16 mouse cellular contexts compared by ENCODE assay signal in the genomic region with DNA sequence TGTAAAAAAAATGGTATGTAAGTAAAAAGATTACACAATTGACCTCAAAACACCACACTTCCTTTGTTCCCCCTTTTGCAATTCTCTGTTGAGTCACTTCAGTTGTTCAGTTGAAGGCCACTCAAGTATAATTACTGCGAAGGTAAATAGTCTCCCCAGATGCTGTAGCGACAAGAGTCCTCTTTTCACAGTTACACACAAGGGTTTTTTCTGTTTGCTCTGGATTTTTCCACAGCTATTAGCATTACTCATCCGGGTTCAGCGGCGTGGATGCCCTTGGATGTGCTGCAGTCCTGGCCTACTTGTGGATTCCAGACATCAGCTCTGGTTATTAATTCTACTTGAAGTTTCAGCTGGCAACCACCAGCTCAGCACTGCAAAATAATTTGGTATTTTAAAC.
DNase-seq lines count a peak whose midpoint lies in the region; ATAC-seq and TF ChIP-seq lines count a peak whose summit lies in the region.
"Had no signal": no experiment of that assay in that cellular context is flagged by ENCODE, and none has a peak within 500 bp of the region (broad histone marks: within the 10 kb centered on the region; RNA-seq: fewer than 3 reads in every experiment).

No protein-coding gene starts in this region.

- no peak for TF ChIP-seq CTCF in stomach, postnatal 0 days (IDR thresholded peaks at IDR 0.05; ENCODE audit: low read depth)

- no peaks in the 10 kb centered on the region for H3K36me3 ChIP-seq in stomach, embryonic 14.5 days (ENCODE audit: control insufficient read depth, insufficient read depth, low read length)
- H3K36me3 ChIP-seq in stomach, postnatal 0 days (ENCODE audit: control insufficient read depth, insufficient read depth, low read length), result no peaks in the 10 kb centered on the region
- H3K36me3 ChIP-seq: embryonic facial prominence, embryonic 12.5 days; hindbrain, embryonic 13.5 days; neural tube, embryonic 13.5 days had no signal

- H3K27ac ChIP-seq in stomach, embryonic 14.5 days (ENCODE audit: low read length), result peak overlapping the region; percentile 27; the same call in 1 of the 2 replicates
- H3K27ac ChIP-seq in stomach, postnatal 0 days (replicated peaks), result no peak overlapping the region; the same call in 1 of the 2 replicates
- H3K27ac ChIP-seq: embryonic facial prominence, embryonic 12.5 days; hindbrain, embryonic 13.5 days; neural tube, embryonic 13.5 days had no signal

- no peak; the same call in 1 of the 2 replicates for ATAC-seq in stomach, embryonic 14.5 days (ENCODE audit: insufficient number of reproducible peaks, insufficient read depth, low FRiP score, low read depth)
- no peak for ATAC-seq in stomach, postnatal 0 days (ENCODE audit: low FRiP score, low TSS enrichment)
- no peak for ATAC-seq in monocyte, adult 5-6 weeks (replicated peaks; ENCODE audit: insufficient number of reproducible peaks, low FRiP score, low TSS enrichment, poor library complexity, severe bottlenecking)

- no peak for DNase-seq in stomach, postnatal 0 days (ENCODE audit: low spot score)
- peak; percentile 77 to 80 for DNase-seq in lung, adult 18-20 months
- peak; percentile 82 for DNase-seq in lung, postnatal 36 days
- DNase-seq in heart, adult 11 months, result no peak
- no peak for DNase-seq in gastrocnemius, adult 8-10 months (ENCODE audit: low spot score in 2 of 2)
- DNase-seq: cerebellum, adult 18-20 months; kidney, adult 2 months; kidney, postnatal 36 days; thymus, postnatal 4 days had no signal

- H3K27me3 ChIP-seq in stomach, embryonic 14.5 days (ENCODE audit: control insufficient read depth, insufficient read depth, low read length), result no peaks in the 10 kb centered on the region
- H3K27me3 ChIP-seq in stomach, postnatal 0 days (ENCODE audit: control insufficient read depth, insufficient read depth, low read length), result no peaks in the 10 kb centered on the region
- H3K27me3 ChIP-seq: embryonic facial prominence, embryonic 12.5 days; hindbrain, embryonic 13.5 days; megakaryocyte, embryonic 14.5 days; neural tube, embryonic 13.5 days had no signal

- no peak overlapping the region for H3K4me3 ChIP-seq in stomach, embryonic 14.5 days (ENCODE audit: low read depth, low read length)
- H3K4me3 ChIP-seq in stomach, postnatal 0 days (ENCODE audit: low read depth, low read length), result no peak overlapping the region
- H3K4me3 ChIP-seq: embryonic facial prominence, embryonic 12.5 days; hindbrain, embryonic 13.5 days; megakaryocyte, embryonic 14.5 days; neural tube, embryonic 13.5 days had no signal

- H3K4me2 ChIP-seq in stomach, embryonic 14.5 days (replicated peaks; ENCODE audit: low read depth, low read length), result no peak overlapping the region
- H3K4me2 ChIP-seq in stomach, postnatal 0 days (replicated peaks; ENCODE audit: low read depth), result no peak overlapping the region
- H3K4me2 ChIP-seq: embryonic facial prominence, embryonic 12.5 days; hindbrain, embryonic 13.5 days; liver, embryonic 11.5 days; neural tube, embryonic 13.5 days had no signal

- TF ChIP-seq EP300 in stomach, postnatal 0 days (optimal IDR thresholded peaks at IDR 0.05), result no peak

- H3K9ac ChIP-seq in stomach, embryonic 14.5 days (replicated peaks; ENCODE audit: low read depth, low read length), result no peak overlapping the region
- H3K9ac ChIP-seq in stomach, postnatal 0 days (ENCODE audit: low read length), result no peak overlapping the region
- H3K9ac ChIP-seq: embryonic facial prominence, embryonic 12.5 days; hindbrain, embryonic 13.5 days; neural tube, embryonic 13.5 days had no signal

- no peaks in the 10 kb centered on the region for H3K4me1 ChIP-seq in stomach, embryonic 14.5 days (ENCODE audit: control insufficient read depth, insufficient read depth, low read length)
- no peaks in the 10 kb centered on the region for H3K4me1 ChIP-seq in stomach, postnatal 0 days (replicated peaks; ENCODE audit: control insufficient read depth, insufficient read depth)
- H3K4me1 ChIP-seq: embryonic facial prominence, embryonic 12.5 days; hindbrain, embryonic 13.5 days; megakaryocyte, embryonic 14.5 days; neural tube, embryonic 13.5 days had no signal

- H3K9me3 ChIP-seq in stomach, embryonic 14.5 days (ENCODE audit: control insufficient read depth, low read depth, low read length), result no peaks in the 10 kb centered on the region
- no peaks in the 10 kb centered on the region for H3K9me3 ChIP-seq in stomach, postnatal 0 days (ENCODE audit: control insufficient read depth, low read length)
- H3K9me3 ChIP-seq: embryonic facial prominence, embryonic 12.5 days; hindbrain, embryonic 13.5 days; neural tube, embryonic 13.5 days had no signal

- 42% methylated on average over 5 of the region's 5 CpGs for WGBS in stomach, embryonic 14.5 days
- 28% methylated on average over 5 of the region's 5 CpGs for WGBS in stomach, postnatal 0 days

Comparison
In these comparisons a context has a peak if more than half of its experiments do, and no peak if none do; other contexts are left out.
1. DNase-seq: peak in lung, adult 18-20 months (2 of 2) and lung, postnatal 36 days (single experiment); none in stomach, postnatal 0 days (single experiment), heart, adult 11 months (single experiment) and gastrocnemius, adult 8-10 months (0 of 2).